ENCODE assay signal across 30 mouse cellular contexts in the genomic region with DNA sequence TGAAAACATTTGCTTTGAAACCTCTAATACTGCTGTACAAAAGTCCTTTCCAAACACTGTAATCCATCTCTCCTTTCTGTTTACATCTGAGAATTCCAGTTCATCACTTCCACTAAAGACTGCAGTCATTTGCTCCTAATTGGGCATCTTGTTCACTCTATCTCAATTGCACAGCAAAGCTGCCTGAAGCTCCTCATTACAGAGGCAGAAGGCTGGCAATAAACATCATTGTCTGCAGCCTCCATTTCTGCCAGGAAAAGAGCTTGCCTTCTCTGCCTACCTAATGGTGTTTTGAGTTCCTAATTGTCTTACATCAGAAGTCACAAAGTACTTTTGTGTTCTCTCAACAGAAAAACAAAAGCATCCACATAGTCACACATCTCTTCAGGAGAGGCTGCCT.
DNase-seq lines count a peak whose midpoint lies in the region; ATAC-seq lines count a peak whose summit lies in the region.
"Had no signal": no experiment of that assay in that cellular context is flagged by ENCODE, and none has a peak within 500 bp of the region (broad histone marks: within the 10 kb centered on the region; RNA-seq: fewer than 3 reads in every experiment).

No protein-coding gene starts in this region.

- no peaks in the 10 kb centered on the region for H3K36me3 ChIP-seq in forebrain, embryonic 11.5 days (ENCODE audit: control insufficient read depth, insufficient read depth, low read length)
- no peaks in the 10 kb centered on the region for H3K36me3 ChIP-seq in forebrain, embryonic 16.5 days (ENCODE audit: control insufficient read depth, insufficient read depth)
- no peaks in the 10 kb centered on the region for H3K36me3 ChIP-seq in midbrain, embryonic 14.5 days (ENCODE audit: control insufficient read depth, insufficient read depth, low read length)
- H3K36me3 ChIP-seq in midbrain, embryonic 16.5 days (ENCODE audit: control insufficient read depth, insufficient read depth, low read length): no peaks in the 10 kb centered on the region
- H3K36me3 ChIP-seq in forebrain, embryonic 13.5 days (ENCODE audit: poor library complexity, severe bottlenecking): no peaks in the 10 kb centered on the region
- no peaks in the 10 kb centered on the region for H3K36me3 ChIP-seq in neural tube, embryonic 15.5 days
- H3K36me3 ChIP-seq: embryonic facial prominence, embryonic 12.5 days; heart, embryonic 10.5 days; intestine, embryonic 15.5 days; limb, embryonic 12.5 days; neural tube, embryonic 12.5 days had no signal

- no peak overlapping the region for H3K27ac ChIP-seq in forebrain, embryonic 11.5 days (ENCODE audit: low read depth, low read length)
- no peak overlapping the region for H3K27ac ChIP-seq in forebrain, embryonic 16.5 days (ENCODE audit: low read length)
- H3K27ac ChIP-seq in midbrain, embryonic 14.5 days (replicated peaks; ENCODE audit: low read depth, low read length): 0 out of 2 replicates have a peak overlapping the region, but pooled peaks have one; percentile 4
- no peak overlapping the region for H3K27ac ChIP-seq in midbrain, embryonic 16.5 days (ENCODE audit: low read length)
- H3K27ac ChIP-seq in forebrain, embryonic 13.5 days: no peak overlapping the region
- 0 out of 2 replicates have a peak overlapping the region, but pooled peaks have one; percentile 1 for H3K27ac ChIP-seq in neural tube, embryonic 15.5 days (replicated peaks)
- H3K27ac ChIP-seq: embryonic facial prominence, embryonic 12.5 days; heart, embryonic 10.5 days; intestine, embryonic 15.5 days; layer of hippocampus, adult 2 months; limb, embryonic 12.5 days; macrophage; neural tube, embryonic 12.5 days had no signal

- no peaks in the 10 kb centered on the region for H3K4me1 ChIP-seq in forebrain, embryonic 11.5 days (replicated peaks; ENCODE audit: control insufficient read depth, insufficient read depth, low read length)
- peaks cover 2% of the 10 kb centered on the region; the same call in 1 of the 2 replicates for H3K4me1 ChIP-seq in forebrain, embryonic 16.5 days (replicated peaks; ENCODE audit: control insufficient read depth, insufficient read depth, low read length)
- H3K4me1 ChIP-seq in midbrain, embryonic 14.5 days (ENCODE audit: control insufficient read depth, insufficient read depth, low read length): no peaks in the 10 kb centered on the region
- H3K4me1 ChIP-seq in midbrain, embryonic 16.5 days (ENCODE audit: control insufficient read depth, insufficient read depth, low read length): no peaks in the 10 kb centered on the region
- peaks cover 6% of the 10 kb centered on the region for H3K4me1 ChIP-seq in forebrain, embryonic 13.5 days
- H3K4me1 ChIP-seq in neural tube, embryonic 15.5 days: peaks cover 4% of the 10 kb centered on the region; the same call in 1 of the 2 replicates
- H3K4me1 ChIP-seq: embryonic facial prominence, embryonic 12.5 days; heart, embryonic 10.5 days; intestine, embryonic 15.5 days; limb, embryonic 12.5 days; neural tube, embryonic 12.5 days had no signal

- no peak overlapping the region for H3K4me2 ChIP-seq in forebrain, embryonic 11.5 days (ENCODE audit: low read depth, low read length, severe bottlenecking)
- no peak overlapping the region for H3K4me2 ChIP-seq in forebrain, embryonic 16.5 days (ENCODE audit: low read length)
- no peak overlapping the region for H3K4me2 ChIP-seq in midbrain, embryonic 14.5 days (ENCODE audit: low read length)
- no peak overlapping the region for H3K4me2 ChIP-seq in midbrain, embryonic 16.5 days (ENCODE audit: low read length)
- no peak overlapping the region for H3K4me2 ChIP-seq in forebrain, embryonic 13.5 days
- no peak overlapping the region for H3K4me2 ChIP-seq in neural tube, embryonic 15.5 days
- H3K4me2 ChIP-seq: embryonic facial prominence, embryonic 12.5 days; intestine, embryonic 15.5 days; limb, embryonic 12.5 days; liver, embryonic 11.5 days; neural tube, embryonic 12.5 days had no signal

- no peak for DNase-seq in forebrain, embryonic 11.5 days (ENCODE audit: low spot score)
- peak; percentile 34 for DNase-seq in midbrain, embryonic 14.5 days
- no peak for DNase-seq in layer of hippocampus, postnatal 14 days (ENCODE audit: low spot score in 2 of 2)
- DNase-seq in testis, postnatal 10 days (ENCODE audit: low spot score): no peak
- DNase-seq: adrenal gland, postnatal 25 days; cerebellum, adult 11 months; cerebellum, postnatal 10 days; gastrocnemius, postnatal 10 days; heart, postnatal 4 days; kidney, adult 8-10 months; kidney, postnatal 10 days; layer of hippocampus, postnatal 36 days; liver, postnatal 0 days; right cerebral cortex, postnatal 25 days; spleen, adult 18-20 months; thymus, postnatal 25 days had no signal

- H3K9ac ChIP-seq in forebrain, embryonic 11.5 days (ENCODE audit: low read length): no peak overlapping the region
- no peak overlapping the region for H3K9ac ChIP-seq in forebrain, embryonic 16.5 days (replicated peaks; ENCODE audit: low read depth, low read length)
- H3K9ac ChIP-seq in midbrain, embryonic 14.5 days (replicated peaks; ENCODE audit: low read length): no peak overlapping the region
- H3K9ac ChIP-seq in midbrain, embryonic 16.5 days (ENCODE audit: low read depth, low read length): no peak overlapping the region
- no peak overlapping the region for H3K9ac ChIP-seq in forebrain, embryonic 13.5 days
- H3K9ac ChIP-seq in neural tube, embryonic 15.5 days (replicated peaks): no peak overlapping the region
- H3K9ac ChIP-seq: embryonic facial prominence, embryonic 12.5 days; intestine, embryonic 15.5 days; limb, embryonic 12.5 days; liver, postnatal 0 days; neural tube, embryonic 12.5 days had no signal

- no peak overlapping the region for H3K4me3 ChIP-seq in forebrain, embryonic 11.5 days (ENCODE audit: low read depth, low read length)
- no peak overlapping the region for H3K4me3 ChIP-seq in forebrain, embryonic 16.5 days (replicated peaks; ENCODE audit: low read length)
- no peak overlapping the region for H3K4me3 ChIP-seq in midbrain, embryonic 14.5 days (replicated peaks; ENCODE audit: low read depth, low read length)
- H3K4me3 ChIP-seq in midbrain, embryonic 16.5 days (ENCODE audit: low read depth, low read length): no peak overlapping the region
- H3K4me3 ChIP-seq in forebrain, embryonic 13.5 days: no peak overlapping the region
- H3K4me3 ChIP-seq in neural tube, embryonic 15.5 days (replicated peaks): no peak overlapping the region
- H3K4me3 ChIP-seq: embryonic facial prominence, embryonic 12.5 days; erythroblast, embryonic 14.5 days; heart, embryonic 10.5 days; intestine, embryonic 15.5 days; layer of hippocampus, adult 2 months; limb, embryonic 12.5 days; neural tube, embryonic 12.5 days had no signal

- no peaks in the 10 kb centered on the region for H3K9me3 ChIP-seq in forebrain, embryonic 11.5 days (ENCODE audit: control insufficient read depth, low read length)
- H3K9me3 ChIP-seq in forebrain, embryonic 16.5 days (ENCODE audit: control insufficient read depth, low read length): no peaks in the 10 kb centered on the region
- no peaks in the 10 kb centered on the region for H3K9me3 ChIP-seq in midbrain, embryonic 14.5 days (ENCODE audit: control insufficient read depth, low read length)
- no peaks in the 10 kb centered on the region for H3K9me3 ChIP-seq in midbrain, embryonic 16.5 days (replicated peaks; ENCODE audit: control insufficient read depth, low read length, poor library complexity, severe bottlenecking)
- no peaks in the 10 kb centered on the region for H3K9me3 ChIP-seq in forebrain, embryonic 13.5 days (replicated peaks)
- H3K9me3 ChIP-seq in neural tube, embryonic 15.5 days (replicated peaks): no peaks in the 10 kb centered on the region
- H3K9me3 ChIP-seq: embryonic facial prominence, embryonic 12.5 days; heart, embryonic 10.5 days; intestine, embryonic 15.5 days; limb, embryonic 12.5 days; neural tube, embryonic 12.5 days had no signal

- H3K27me3 ChIP-seq in forebrain, embryonic 11.5 days (ENCODE audit: control insufficient read depth, insufficient read depth, low read length): no peaks in the 10 kb centered on the region
- no peaks in the 10 kb centered on the region; the same call in 1 of the 2 replicates for H3K27me3 ChIP-seq in forebrain, embryonic 16.5 days (replicated peaks; ENCODE audit: control insufficient read depth, insufficient read depth, low read length)
- no peaks in the 10 kb centered on the region for H3K27me3 ChIP-seq in midbrain, embryonic 14.5 days (ENCODE audit: control insufficient read depth, insufficient read depth, low read length)
- H3K27me3 ChIP-seq in midbrain, embryonic 16.5 days (ENCODE audit: control insufficient read depth, insufficient read depth, low read depth, low read length): no peaks in the 10 kb centered on the region
- peaks cover 22% of the 10 kb centered on the region for H3K27me3 ChIP-seq in forebrain, embryonic 13.5 days
- H3K27me3 ChIP-seq in neural tube, embryonic 15.5 days (replicated peaks): no peaks in the 10 kb centered on the region
- H3K27me3 ChIP-seq: embryonic facial prominence, embryonic 12.5 days; intestine, embryonic 15.5 days; limb, embryonic 12.5 days; neural tube, embryonic 12.5 days had no signal

- peak; percentile 60 for ATAC-seq in forebrain, embryonic 11.5 days (replicated peaks; ENCODE audit: low FRiP score)
- ATAC-seq in forebrain, embryonic 16.5 days: no peak
- no peak for ATAC-seq in midbrain, embryonic 14.5 days (ENCODE audit: low FRiP score, low TSS enrichment)
- ATAC-seq in midbrain, embryonic 16.5 days: no peak
- ATAC-seq in forebrain, embryonic 13.5 days: peak; percentile 63; the same call in 1 of the 2 replicates
- ATAC-seq in neural tube, embryonic 15.5 days (ENCODE audit: low FRiP score): no peak
- ATAC-seq: intestine, embryonic 15.5 days; liver, postnatal 0 days; lung, postnatal 0 days had no signal

Comparison
In these comparisons a context has a peak if more than half of its experiments do, and no peak if none do; other contexts are left out.
1. ATAC-seq: peak in forebrain, embryonic 11.5 days (single experiment) and forebrain, embryonic 13.5 days (single experiment); none in forebrain, embryonic 16.5 days (single experiment), midbrain, embryonic 14.5 days (single experiment), midbrain, embryonic 16.5 days (single experiment) and neural tube, embryonic 15.5 days (single experiment).
2. H3K27ac ChIP-seq: peak in midbrain, embryonic 14.5 days (single experiment) and neural tube, embryonic 15.5 days (single experiment); none in forebrain, embryonic 11.5 days (single experiment), forebrain, embryonic 16.5 days (single experiment), midbrain, embryonic 16.5 days (single experiment) and forebrain, embryonic 13.5 days (single experiment).